Mouse (Mus musculus) embryo, embryonic 10.5 days (tissue): ENCODE measurements at regions not wholly inside any gene's neighbourhood (a gene's known extent, or its start where the extent isn't known, plus 50 kb on each side); places are given as distances from the start of the nearest gene placed in this dataset.

ENCODE experiments used
- DNase-seq: peaks from one replicate; pipeline ENCODE4 v3.0.0-alpha.2; 2015; ENCODE audit warnings: low spot score

DNA sequence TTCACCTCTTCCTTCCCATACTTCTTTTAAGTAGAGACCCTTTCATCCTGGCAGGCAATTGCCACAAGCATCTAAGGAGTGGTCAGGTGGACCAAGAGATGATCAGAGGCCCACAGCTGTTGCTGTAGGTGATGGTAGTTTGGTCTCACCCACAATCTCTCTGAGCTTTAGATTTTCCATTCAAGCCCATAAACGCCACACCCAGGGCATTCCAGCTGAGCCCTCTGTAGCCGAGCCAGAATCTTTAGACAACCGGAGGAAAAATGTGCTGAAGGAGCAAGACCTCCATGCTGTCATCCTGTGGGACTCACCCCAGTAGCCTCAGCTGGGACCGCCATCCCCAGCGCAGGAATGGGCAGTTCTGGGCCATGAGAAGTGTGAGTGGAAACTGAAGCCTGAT, 93.7 kb upstream of the Dlx2 start:
- DNase-seq, result no peak

DNA sequence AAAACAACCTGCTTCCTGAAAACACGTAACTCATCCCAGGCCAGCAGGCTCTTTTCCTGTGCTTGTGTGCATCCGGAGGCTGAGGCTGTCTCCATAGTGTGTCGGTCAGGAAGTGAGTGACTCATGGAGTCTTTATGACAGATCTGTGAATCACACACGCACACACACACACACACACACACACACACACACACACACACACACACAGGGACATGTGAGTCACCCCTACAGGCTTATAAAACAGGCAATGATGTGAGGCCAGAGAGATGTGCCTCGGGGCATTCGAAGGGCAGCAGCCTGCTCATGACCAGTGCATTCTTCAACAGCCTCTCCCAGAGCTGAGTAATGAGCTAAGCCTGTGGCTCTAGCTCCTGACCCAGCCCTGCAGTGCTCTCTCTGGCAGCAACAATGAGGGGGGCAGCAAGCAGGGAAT, 97.5 kb upstream of the Dlx2 start:
- peak; percentile 60 for DNase-seq

DNA sequence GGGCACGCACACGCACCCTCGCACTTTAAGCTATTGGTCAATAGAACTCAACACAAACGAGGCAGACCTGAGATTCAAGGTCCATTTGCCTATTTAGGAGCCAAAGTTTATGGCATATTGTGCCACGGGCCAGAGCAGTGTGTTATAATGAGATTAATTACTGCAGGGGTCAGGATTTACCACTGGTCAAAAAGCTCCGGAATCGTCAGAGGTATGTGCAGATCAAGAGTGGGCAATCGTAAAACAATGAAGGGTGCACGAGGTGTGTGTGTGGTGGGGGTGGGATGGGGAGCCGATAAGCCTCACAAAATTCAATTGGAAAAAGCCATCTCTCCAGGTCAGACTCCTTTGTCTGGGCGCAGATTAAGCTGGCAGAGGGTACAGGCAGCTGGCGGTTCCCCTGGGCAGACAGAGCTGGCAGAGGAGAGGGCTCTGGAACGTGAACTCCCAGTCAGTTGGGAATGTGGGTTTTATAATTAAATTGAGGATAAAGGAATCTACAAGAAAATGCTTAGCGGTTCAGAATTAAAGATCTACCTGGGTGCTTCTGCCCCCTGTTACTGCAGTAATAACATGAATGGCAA, 97.4 kb upstream of the Itga6 start:
- no peak for DNase-seq

DNA sequence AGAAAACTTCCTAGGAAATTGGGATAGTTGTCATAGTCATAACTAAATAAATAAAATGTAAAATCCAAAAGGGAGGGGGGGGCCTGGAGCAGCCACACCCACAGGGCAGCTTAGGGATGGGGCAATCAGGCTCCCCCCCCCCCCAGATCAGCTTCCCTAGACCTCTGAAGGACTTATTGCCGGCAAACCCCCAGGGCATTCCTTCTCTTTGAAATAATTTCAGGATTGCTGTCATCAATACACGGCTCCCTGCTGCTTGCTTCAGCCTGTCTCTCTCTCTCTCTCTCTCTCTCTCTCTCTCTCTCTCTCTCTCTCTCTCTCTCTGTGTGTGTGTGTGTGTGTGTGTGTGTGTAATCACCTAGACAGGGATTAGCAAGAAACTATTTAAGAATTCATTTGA, 93.8 kb upstream of the Itga6 start:
- DNase-seq, result peak; percentile 48

DNA sequence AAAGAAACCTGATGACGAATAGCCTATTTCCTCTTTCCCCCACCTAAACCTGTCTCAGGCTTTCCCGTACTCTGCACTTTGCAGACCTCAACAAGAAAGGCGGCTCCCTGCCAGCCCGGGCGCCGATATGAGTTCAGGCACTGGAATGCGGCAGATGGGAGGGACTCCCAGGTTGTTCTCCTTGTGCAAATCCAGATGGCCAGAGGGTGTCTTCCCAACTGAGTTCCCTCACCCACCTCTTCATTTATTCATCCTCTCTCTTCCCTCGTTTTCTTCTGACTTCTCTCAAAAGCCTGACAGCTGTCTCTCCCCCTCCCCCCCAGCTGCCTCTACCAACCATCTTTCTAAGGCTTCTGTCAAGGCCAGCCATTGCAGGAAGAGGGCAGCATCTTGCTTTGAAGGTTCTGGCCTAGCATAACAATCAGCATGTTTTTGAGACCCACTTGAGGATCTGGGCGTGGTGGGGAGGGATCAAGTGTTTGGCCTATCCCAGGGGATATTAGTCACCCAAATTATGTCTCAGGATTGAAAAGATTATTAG, 93.1 kb upstream of the Itga6 start:
- peak; percentile 74 for DNase-seq

DNA sequence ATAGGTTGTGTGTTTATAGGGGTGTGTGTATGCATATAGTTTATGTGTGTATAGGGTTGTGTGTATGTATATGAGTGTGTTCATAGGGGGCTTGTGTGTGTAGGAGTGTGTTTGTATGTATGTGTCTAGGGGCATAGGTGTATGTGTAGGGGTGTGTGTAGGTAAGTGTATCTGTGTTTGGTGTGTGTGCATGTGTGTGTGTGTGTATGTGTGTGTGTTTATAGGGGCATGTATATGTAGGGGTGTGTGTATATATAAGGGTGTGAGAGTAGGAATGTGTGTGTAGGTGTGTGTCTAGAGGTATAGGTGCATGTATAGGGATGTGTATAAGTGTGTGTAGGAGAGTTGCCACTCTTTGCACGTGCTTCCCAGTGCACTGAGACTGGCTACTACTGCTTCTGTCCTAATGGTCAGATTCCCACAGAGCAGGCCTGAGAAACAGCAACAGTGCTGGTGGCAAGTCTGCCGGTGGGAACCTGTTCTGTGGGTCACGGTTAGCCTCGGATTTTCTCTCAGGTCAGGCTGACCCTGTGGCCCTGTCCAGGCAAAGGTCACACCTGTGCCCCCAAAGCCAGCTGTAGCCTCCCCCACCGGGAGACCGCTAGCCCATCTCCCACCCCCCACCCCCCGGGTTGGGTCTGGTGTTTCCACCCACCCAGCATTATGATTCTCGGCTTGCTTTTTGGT, 90.5 kb upstream of the Itga6 start:
- peak; percentile 61 for DNase-seq

DNA sequence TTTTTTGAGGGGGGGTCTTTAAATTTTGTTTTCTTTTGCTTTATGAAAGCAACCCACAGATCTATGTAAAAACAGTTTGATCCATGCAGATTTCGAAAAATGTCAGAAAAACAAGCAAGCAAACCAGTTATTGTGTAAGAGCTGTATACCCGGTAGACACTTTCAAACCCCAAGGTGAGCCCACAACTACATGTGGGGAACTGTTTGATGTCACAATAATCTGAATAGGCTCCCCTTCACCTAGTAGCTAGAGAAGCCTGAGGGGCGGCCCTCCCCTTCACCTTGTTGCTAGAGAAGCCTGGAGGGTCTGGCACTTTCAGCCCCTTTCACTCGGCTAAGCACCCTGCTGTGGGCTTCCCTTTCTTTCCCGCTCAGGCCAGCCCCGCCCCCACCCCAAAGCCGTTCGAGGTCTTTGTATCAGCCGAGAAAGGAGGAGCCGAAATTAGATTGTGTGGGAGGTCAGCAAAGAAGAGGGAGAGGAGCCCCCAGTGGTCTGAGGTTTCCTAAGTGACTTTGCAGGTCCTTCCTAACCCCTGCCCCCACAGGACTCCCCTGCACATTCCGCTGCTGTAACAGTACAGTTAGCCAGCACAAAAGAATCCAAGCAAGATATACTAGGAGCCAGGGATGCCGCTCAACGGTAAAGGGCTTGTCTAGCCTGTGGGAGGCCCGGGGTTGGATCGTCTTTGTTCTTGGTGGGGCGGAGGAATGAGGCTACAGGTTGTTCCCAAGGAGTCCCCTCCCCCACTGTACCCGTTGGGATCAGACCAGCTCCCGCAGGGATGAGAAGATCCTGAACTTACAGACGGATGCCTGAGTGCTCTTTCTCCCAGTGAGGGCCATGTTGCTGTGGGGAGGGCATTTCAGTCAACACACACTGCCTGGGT, 89.7 kb upstream of the Itga6 start:
- DNase-seq, result peak; percentile 91

DNA sequence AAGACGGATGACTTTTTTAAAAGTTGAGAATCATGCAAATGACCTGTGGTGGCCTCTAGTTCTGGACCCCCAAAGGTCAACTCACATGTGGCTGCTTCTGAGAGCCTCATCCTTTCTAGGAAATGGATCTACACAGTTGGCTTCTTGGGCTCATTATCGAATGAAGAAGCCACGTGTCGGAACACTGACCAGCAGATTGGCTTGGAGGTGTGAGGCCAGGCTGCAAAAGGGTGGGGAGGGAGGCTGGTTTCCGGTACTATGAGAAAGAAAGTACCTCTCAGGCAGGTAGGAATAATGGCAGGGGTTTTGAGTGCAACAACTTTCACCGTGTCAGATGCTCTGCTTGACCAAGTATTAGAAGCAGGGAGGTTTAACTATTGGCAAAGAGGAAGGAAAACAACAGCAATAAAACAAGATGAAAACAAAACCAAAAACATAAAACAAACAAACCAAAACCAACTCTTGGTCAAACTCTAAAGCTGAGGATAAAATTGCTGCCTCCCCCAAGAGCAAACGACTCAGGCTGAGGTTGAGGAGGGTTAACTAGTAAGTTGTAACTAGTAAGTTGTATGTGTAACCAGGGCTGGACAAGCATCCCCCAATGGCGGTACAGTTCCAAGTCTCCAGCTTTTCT, 88.7 kb upstream of the Itga6 start:
- peak; percentile 42 for DNase-seq

DNA sequence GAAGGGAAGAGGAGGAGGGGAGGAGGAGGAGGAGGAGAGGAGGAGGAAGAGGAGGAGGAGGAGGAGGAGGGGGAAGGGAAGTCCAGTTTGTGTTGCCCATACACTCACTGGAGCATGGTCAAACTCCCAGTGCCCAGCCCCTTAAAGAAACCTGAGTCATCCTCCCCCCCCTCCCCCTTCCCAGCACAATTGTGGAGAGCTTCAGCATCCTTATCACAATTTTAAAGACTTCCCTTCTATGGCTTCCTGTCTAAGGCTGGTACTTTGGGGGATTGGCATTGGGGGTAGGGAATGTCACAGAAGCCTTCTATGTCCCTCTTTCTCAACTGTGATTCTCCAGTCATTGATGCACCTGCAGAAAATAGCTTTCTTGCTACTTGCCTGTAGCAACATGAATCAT, 84.0 kb upstream of the Itga6 start:
- DNase-seq, result peak; percentile 15

DNA sequence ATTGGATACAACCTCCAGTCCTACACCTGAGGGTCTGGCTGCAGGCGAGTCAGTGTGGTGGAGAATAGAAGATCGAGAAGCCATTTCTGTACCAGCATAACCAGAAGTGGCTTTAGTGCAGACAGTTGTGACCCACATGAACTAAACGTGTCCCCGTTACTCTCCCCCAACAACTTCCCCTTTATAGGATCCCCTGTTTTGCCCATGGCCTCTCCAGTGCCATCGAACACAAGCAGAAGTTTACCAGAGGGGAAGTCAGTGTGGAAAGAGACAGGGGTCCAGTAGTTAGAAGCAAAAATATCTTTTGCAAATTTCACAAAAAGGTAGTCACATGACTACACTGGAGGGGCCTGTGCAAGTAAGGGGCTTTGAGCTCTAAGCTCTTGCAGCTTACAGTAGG, 83.4 kb upstream of the Itga6 start:
- DNase-seq, result no peak

DNA sequence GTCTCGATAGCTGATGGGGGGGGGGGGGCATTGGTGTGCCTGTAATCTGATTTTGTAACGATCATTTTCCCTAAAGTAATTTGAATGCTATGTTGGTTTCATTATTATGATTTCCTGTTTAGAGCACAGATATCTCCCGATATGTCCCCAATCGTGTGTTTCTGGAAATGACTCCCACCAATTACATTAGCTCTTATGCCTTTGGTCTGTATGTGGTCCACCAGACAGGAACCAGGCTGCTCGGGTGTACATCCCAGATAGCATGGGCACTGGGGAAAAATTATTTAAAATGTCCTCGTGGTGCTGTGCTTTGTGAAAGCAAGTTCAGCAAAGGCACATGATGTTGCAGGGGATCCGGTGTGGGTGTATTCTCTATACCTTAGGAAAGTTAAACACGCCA, 82.0 kb upstream of the Itga6 start:
- DNase-seq, result no peak

DNA sequence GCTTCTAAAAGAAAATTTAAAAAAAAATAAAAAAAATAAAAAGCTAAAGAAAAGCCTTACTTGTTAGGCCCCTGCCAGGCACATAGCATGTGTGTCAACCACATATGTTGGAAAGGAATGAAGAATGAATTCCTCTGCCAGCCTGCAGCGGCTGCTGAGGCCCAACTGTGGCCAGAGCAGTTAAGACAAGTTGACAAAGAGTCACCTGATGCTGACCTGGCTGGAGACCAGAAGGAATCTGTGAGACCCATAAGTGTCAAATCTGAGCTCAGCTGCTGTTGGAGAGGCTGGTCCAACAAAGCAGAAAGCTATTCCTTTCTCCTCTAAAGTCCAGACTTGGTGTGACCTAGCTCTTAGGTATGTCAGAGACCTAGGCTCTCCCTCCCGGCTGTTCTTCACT, 78.5 kb upstream of the Itga6 start:
- no peak for DNase-seq

DNA sequence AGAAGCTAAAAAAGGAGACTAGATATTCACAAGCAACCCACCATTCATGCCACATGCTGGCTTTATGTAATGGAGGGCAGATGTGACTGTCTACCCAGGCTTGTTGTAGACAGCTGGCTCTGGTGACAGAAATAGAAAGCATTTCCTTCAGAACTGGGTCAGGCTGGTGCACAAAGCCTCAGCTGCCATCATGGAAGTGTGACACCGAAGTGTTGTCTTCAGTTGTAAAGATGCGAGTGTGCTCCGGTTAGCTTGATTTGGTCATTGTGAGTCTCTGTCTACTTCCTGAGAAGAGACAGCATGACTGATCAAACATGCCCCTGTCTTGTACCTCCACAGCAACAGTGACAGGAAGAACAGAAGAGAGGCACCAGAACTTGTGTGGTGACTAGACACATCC, 77.7 kb upstream of the Itga6 start:
- DNase-seq, result no peak

DNA sequence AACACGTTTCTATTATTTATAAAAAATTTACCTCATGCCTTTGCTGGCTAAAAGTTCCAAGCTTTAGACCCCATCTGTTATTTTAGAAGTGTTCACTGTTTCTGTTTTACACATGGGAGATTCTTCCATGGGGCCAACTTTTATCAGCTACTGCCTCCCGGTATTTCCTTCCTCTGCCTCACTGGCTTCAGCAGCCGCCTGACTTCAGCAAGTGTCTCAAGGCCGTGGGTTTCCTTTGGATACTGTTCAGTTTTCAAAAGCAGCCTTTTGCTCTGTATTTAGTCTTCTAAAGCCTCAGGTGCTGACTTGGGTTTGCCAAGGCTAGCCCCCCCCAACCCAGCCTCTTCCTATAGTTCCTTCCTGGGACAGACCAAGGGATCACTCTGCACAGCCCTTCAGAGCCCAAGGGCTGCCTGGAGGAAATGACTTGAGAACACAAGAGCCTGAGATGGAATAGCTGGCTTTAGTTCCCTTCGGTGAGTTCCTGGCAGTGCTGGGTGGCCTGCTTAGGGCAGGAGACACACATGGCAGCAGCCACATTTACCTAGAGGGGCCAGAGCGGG, 75.1 kb upstream of the Itga6 start:
- no peak for DNase-seq

DNA sequence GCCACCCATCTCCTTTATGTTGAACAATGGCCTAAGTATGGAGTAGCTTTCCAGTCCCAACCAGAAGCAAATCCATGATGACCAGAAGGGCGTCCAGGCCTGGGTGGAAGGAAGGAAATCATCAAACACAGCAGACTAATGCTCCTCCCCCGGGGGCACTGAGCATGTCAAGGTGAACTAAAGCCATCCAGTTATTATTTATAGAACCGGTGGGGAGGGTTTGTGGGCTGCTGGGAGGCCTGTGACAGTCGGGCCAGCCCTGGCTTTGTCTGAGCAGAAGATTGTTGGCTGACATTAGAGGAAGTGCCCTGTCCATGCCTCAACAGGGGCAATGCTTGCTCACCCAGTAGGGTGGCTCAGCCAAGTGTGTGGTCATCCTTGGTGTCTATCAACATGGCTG, 74.5 kb upstream of the Itga6 start:
- DNase-seq, result no peak

DNA sequence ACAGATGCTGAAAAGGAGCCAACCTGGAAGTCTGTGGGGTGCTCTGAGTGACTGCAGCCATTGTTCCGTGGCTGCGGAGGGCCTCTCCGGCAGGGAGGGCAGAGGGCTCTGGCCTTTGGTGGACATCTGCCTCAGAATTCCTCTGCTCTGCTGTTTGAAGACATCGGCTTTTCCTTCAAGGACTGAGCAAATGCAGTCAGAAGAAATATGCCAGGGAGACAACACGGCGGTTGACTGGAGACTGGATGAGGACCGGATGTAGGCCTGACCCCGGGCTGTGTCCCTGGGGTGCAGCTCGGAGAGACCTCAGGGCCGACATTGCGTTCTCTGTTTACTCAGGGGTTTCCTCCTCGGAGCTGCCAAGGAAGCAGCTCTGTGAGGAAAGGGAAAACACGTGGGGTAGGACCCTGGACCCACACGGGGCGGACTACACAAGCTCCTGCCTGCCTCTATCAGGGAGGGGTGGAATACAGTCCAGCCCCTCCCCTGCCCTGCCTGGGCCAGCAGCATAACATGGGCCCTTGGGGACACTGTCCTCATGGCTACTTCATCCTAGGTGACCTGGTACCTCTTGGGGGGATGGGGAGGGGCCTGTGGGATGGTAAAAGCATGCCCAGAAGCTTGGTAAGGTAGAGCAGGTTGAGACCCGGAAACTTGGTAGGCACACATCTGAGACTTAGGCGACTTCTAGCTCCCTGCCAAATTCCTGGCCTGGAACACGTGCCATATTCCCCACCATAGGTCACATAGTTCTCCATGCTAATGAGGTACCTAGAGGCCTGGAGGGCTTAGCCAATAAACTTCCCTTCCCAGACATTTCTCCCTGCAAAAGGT, 72.1 kb upstream of the Itga6 start:
- peak; percentile 54 for DNase-seq

DNA sequence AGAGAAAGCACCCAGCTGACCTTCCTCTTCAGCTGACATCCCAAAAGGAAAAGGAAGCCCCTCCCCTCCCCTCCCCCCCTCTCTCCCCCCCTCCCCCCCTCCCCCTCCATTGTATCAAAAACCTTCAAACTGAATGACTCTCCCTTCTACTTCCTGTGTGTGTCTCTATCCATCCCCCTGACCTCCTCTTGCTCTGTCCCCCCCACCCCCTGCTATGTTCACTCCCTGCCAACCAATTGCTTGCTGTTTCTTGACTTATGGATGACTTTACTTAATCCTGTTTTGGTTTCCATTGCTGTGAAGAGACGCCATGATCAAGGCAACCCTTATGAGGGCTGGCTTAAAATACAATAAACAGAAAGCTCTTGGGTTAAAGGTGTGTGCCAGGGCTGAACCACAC, 64.7 kb upstream of the Itga6 start:
- DNase-seq, result no peak

DNA sequence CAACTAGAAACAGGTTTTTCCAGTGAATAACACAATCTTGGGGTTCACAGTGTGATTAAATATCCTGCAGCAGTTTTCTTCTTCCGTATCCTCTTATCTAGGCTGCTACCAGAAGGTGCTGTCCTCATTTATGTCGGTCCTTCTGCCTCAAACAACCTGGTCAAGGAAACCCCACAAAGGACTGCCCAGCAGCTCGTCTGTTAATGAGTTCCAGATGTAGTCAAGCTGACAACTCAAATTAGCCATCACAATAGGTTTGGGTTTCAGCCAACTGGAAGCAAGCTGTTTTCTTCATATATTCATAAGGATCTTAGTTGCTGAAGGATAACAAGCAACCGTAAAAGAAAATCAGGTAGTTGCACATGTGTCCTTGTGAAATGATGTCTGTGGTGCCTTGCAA, 64.3 kb upstream of the Itga6 start:
- DNase-seq, result peak; percentile 51

DNA sequence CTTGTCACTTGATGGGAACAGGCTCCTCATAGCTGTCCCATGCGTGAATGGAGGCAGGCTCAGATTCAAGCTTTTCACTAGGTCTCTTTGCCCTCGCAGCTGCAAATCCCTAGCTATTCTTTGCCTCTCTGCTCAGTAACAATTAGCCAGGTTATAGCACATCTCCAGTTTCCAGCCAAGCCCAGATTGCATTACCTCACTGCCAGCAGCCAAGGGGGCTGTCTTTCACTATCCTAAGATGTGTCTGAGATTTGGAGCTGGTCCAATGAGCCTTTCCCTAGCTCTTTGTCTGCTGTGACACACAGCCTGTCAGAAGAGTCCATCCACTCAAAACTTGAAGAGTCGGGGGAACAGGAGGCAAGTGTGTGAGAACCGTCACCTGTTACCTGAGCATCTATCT, 62.0 kb upstream of the Itga6 start:
- no peak for DNase-seq

DNA sequence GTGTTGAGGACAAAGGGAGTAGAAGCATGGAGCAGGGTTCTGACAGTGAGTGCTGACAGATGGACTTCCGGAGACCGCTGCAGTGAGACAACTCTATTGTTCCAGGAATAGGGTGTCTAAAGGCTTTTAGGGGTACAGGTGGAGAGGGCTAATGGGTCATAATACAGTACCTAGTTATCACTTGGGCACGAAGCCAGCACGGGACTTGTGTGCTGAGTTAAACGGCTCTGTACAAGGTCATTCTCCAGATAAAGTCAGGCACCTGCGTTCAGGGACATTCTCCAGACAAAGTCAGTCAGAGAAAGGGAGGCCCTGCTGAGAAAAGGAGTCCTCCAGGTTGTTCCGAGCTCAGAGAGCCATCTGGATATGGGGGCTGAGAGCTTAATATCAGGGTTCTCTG, 60.2 kb upstream of the Itga6 start:
- no peak for DNase-seq

DNA sequence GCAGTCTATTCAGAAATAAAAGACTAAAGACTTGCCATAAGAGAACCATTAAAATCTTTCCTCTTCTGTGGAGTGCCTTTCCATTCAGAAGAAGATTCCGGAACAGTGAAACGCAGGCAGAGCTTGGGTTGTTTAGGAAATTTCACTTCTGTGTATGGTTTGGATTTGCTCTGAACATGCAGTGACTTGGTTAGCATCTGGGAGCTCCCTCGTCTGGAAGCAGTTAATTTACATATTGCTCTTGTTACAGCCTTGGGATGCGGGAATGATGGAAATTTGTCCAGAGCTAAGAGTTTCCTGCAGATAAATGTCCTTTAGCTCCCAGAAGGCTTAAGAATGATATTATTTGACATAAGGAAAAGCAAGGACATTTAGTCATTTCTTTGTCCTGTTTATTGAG, 56.4 kb upstream of the Itga6 start:
- no peak for DNase-seq
